Mouse (Mus musculus): ENCODE results near the gene Slit3.

GRCm38 (mm10) chr11:35726341-35726846, 605.4 kb downstream of the Slit3 start:
- TF ChIP-seq GATA1 (IDR thresholded peaks at IDR 0.05; ENCODE audit: low read length) (no peak), TAL1 (IDR thresholded peaks at IDR 0.05; ENCODE audit: low read length) (no peak)
